Mouse (Mus musculus): Measurements from ENCODE around the gene Rassf1.
A peak's percentile ranks its signal among the peaks of the same experiment; 100 is the strongest.

Rassf1 gene

GRCm38 (mm10) chr9:107606591-107606990, 55.2 kb downstream of the Rassf1 start:
- DNase-seq: peak; percentile 54 to 67

- DNase-seq: no peak
Measured at GRCm38 (mm10) chr9:107607036-107607435, 55.7 kb downstream of the Rassf1 start.

GRCm38 (mm10) chr9:107607653-107608245, 56.4 kb downstream of the Rassf1 start:
- peak; percentile 52 to 77 for DNase-seq

DNA sequence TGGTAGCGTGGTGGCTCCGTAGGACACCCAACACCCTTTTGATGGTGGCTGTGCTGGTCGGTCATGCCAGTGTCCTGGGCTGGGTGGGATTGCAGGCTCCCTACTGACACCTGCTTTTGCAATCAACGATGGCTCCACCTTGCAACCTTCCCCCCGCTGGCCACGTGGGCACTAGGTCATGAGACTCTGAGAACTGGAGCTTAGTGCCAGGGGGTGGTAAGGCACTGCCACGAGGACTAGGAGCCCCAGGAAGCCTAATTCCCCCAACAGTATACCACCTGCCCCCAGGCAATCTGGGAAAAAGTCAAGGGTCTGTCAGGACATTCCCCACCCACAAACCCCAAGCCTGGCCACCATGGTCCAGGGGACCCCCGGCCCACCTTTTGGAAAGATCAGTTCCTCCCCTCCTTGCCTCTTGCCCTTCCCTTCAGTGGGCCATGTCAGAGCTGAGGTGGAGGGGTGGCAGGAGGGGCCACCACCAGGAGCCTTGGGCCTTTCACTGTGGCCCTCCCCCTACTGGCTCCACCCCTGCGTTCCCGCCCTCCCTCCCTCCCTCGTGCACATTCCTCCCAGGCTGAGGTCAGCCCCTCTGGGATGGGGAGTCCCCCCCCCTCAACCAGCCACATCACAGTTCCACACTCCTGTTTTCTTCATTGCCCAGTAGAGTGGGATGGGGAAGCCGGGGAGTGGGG, 57.5 kb downstream of the Rassf1 start, which contains the start of gene Sema3b:
Sema3b (minus strand) TSS at position 489 of the 692 bp plus-strand sequence.
- DNase-seq: peak; percentile 49 to 73

- DNase-seq: no peak
Measured at GRCm38 (mm10) chr9:107609433-107609830, 58.1 kb downstream of the Rassf1 start.

DNA sequence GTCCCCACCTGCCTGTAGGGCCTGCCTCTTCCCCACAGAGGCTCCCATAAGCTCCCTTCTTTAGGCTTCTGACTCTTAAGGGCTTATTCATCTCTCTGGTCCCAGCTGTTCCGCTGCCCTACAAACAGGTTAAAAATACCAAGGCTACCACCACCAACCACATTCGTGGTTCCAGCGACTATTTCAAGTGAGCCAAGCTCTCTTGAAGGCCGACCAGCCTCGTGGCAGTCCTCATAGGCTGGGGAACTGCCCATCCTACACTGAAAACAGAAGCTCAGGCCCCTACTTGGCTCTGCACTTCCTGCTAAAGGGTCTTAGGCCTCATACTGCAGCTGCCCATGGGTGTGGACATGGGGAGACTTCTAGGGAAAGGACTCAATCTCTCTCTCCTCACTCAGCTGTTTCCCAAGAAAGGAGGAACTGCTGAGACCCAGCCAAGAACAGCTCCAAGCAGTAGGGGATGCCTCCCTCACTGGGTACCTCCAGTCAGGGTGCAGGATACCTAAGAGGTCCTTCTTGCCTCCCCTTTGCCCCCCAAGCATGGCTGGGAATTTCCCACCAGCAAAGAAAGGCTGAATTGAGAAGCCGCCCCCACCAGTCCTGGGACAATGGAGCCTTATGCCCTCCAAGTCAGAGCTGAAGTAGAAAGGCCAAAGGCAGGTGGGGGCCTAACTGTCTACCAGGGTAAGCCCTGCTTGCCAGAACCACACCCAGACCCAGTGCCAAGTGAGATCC, 60.3 kb downstream of the Rassf1 start:
- peak in 1 of 2 experiments; percentile 30 for DNase-seq

All from lung, postnatal 4 days (tissue).